Mouse (Mus musculus) lung, adult 2 months (tissue): ENCODE data around the gene Gm10775.
A peak's percentile ranks its signal among the peaks of the same experiment; 100 is the strongest.

Experiments used
- CTCF ChIP-seq: fragments of 200-500 bp; IDR thresholded peaks from 2 replicates; pipeline ENCODE4 v1.5.1; 2011; ENCODE audit warnings: mild to moderate bottlenecking, low read length, control low read depth; ENCODE audit not compliant: insufficient read depth
- POLR2A ChIP-seq: fragments of 200-500 bp; IDR thresholded peaks from 2 replicates; pipeline ENCODE4 v1.6.1; 2011; ENCODE audit warnings: low read depth, mild to moderate bottlenecking, control low read depth, low read length, borderline replicate concordance; ENCODE audit errors: extremely low read depth

DNA sequence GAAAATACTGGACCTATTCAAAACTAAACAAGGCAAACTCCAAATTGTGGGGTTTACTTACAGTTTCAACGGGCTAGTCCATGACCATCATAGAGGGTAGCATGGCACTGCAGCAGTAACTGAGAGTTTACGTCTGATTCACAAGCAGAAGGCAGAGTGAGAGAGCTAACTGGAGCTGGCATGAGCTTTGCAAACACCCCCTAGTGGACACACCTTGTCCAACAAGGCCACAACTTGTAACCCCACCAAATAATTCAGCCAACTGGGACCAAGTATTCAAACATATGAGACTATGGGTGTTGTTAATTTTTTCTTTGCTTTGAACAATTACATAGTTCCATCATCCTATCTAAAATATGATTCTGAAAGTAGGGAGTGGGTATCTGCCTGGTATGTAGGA is 27.4 kb downstream of the Gm10775 start:
- TF ChIP-seq POLR2A (no peak), CTCF (0 out of 2 replicates have a peak, but pooled peaks have one; percentile 19)
